Mouse (Mus musculus) kidney, adult 2 months (tissue): ENCODE measurements around the gene Cybc1.

ENCODE experiments used
- CTCF ChIP-seq: fragments of 200-500 bp; conservative IDR thresholded peaks from 2 replicates; pipeline ENCODE4 v1.5.1; 2011; ENCODE audit warnings: low read depth, mild to moderate bottlenecking, control low read depth, low read length, moderate library complexity, mixed read lengths; ENCODE audit not compliant: insufficient read depth, insufficient read length
- POLR2A ChIP-seq: fragments of 200-500 bp; IDR thresholded peaks from one replicate; pipeline ENCODE4 v1.6.1; 2011; ENCODE audit warnings: low read depth, low read length, control low read depth

DNA sequence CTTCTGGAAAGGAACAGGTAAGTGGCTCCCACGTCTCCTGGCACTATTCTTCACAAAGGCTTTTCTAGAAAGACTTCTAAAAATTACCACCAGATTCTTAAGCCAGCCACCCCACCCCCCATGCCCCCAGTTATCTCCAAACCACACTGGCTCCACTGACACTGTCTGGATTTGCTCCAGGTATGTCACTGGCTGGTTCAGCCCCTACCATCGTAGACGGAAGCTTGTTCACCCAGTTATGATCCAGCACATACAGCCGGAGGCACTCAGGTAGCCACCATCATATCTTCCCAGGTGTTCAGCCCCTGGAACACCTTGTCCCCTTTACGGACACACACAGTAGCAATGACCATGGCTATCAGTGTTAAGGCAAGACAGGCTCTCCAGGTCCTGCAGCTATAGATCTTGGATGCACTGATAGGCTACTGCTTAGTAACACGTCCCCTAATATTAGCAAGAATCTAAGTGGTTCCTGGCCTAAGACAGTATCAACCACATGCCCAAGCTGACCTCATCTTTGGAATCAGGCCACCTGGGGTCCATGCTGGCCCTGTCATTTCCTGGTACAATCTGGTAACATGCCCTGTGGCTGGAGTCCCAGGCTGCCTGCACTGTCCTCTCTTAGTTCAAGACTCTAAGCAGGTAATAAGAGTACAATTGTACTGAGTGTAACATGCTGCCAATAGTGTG lies 7.7 kb downstream of the Cybc1 start:
- no peak for TF ChIP-seq CTCF
- TF ChIP-seq POLR2A = no peak
